Mouse (Mus musculus): Measurements from ENCODE around the gene Nlk.
A peak's percentile ranks its signal among the peaks of the same experiment; 100 is the strongest.

Gene Nlk

GRCm38 (mm10) chr11:78696777-78697752 lies at the start of gene Nlk:
Nlk (minus strand) TSS chr11:78697373.
- DNase-seq: peak; percentile 99

- no peak for DNase-seq
Observed at GRCm38 (mm10) chr11:78746264-78746663, 49.1 kb upstream of the Nlk start.

GRCm38 (mm10) chr11:78745475-78745874 lies 48.3 kb upstream of the Nlk start:
- DNase-seq: peak; percentile 14

GRCm38 (mm10) chr11:78742461-78742860 lies 45.3 kb upstream of the Nlk start:
- DNase-seq: peak; percentile 41

GRCm38 (mm10) chr11:78741958-78742357 lies 44.8 kb upstream of the Nlk start:
- no peak for DNase-seq

GRCm38 (mm10) chr11:78739361-78739760 lies 42.2 kb upstream of the Nlk start:
- no peak for DNase-seq

GRCm38 (mm10) chr11:78736877-78737408 lies 39.8 kb upstream of the Nlk start:
- no peak for DNase-seq

GRCm38 (mm10) chr11:78735168-78735567 lies 38.0 kb upstream of the Nlk start:
- no peak for DNase-seq

- no peak for DNase-seq
Observed at GRCm38 (mm10) chr11:78732619-78733018, 35.4 kb upstream of the Nlk start.

GRCm38 (mm10) chr11:78730902-78731301 lies 33.7 kb upstream of the Nlk start:
- DNase-seq: no peak

GRCm38 (mm10) chr11:78728041-78728440 lies 30.9 kb upstream of the Nlk start:
- no peak for DNase-seq

- DNase-seq: no peak
Observed at GRCm38 (mm10) chr11:78726366-78726765, 29.2 kb upstream of the Nlk start.

GRCm38 (mm10) chr11:78724792-78725191 lies 27.6 kb upstream of the Nlk start:
- peak; percentile 33 for DNase-seq

GRCm38 (mm10) chr11:78721419-78721818 lies 24.2 kb upstream of the Nlk start:
- DNase-seq: no peak

GRCm38 (mm10) chr11:78717655-78718054 lies 20.5 kb upstream of the Nlk start:
- DNase-seq: no peak

- no peak for DNase-seq
Observed at GRCm38 (mm10) chr11:78708642-78709041, 11.5 kb upstream of the Nlk start.

GRCm38 (mm10) chr11:78706026-78706425 lies 8.9 kb upstream of the Nlk start:
- no peak for DNase-seq

- no peak for DNase-seq
Observed at GRCm38 (mm10) chr11:78703085-78703484, 5.9 kb upstream of the Nlk start.

GRCm38 (mm10) chr11:78702319-78702718 lies 5.1 kb upstream of the Nlk start:
- DNase-seq: no peak

GRCm38 (mm10) chr11:78697753-78698171 lies 589 bp upstream of the Nlk start:
- DNase-seq: peak; percentile 89

GRCm38 (mm10) chr11:78694249-78694648 lies 2.9 kb downstream of the Nlk start:
- no peak for DNase-seq

- DNase-seq: no peak
Observed at GRCm38 (mm10) chr11:78693307-78693706, 3.9 kb downstream of the Nlk start.

- no peak for DNase-seq
Observed at GRCm38 (mm10) chr11:78691201-78691600, 6.0 kb downstream of the Nlk start.

- no peak for DNase-seq
Observed at GRCm38 (mm10) chr11:78690547-78690946, 6.6 kb downstream of the Nlk start.
